In genomic region chr8:109957167-109958028, GRCm38 (mm10) we compare ENCODE assay signal across 8 mouse cellular contexts. TPM values are rescaled to one million over a fixed set of nuclear protein-coding genes. Genes with fewer than 3 reads are reported as not detected.
A peak's percentile ranks its signal among the peaks of the same experiment; 100 is the strongest.
DNase-seq lines count a peak whose midpoint lies in the region; ATAC-seq lines count a peak whose summit lies in the region.

No protein-coding gene starts in this region.

- no peak overlapping the region for H3K27ac ChIP-seq in forebrain, embryonic 16.5 days (ENCODE audit: low read length)
- H3K27ac ChIP-seq in limb, embryonic 10.5 days: no peak overlapping the region
- no peak overlapping the region for H3K27ac ChIP-seq in neural tube, embryonic 14.5 days (ENCODE audit: low read depth, low read length)

- no peak overlapping the region for H3K9ac ChIP-seq in forebrain, embryonic 16.5 days (replicated peaks; ENCODE audit: low read depth, low read length)
- H3K9ac ChIP-seq in neural tube, embryonic 14.5 days (replicated peaks; ENCODE audit: low read depth, low read length): no peak overlapping the region

- H3K4me3 ChIP-seq in forebrain, embryonic 16.5 days (replicated peaks; ENCODE audit: low read length): no peak overlapping the region
- H3K4me3 ChIP-seq in limb, embryonic 10.5 days: peak overlapping the region; percentile 13; the same call in 1 of the 2 replicates
- no peak overlapping the region for H3K4me3 ChIP-seq in neural tube, embryonic 14.5 days (ENCODE audit: low read depth, low read length)

- H3K4me2 ChIP-seq in forebrain, embryonic 16.5 days (ENCODE audit: low read length): 0 out of 2 replicates have a peak overlapping the region, but pooled peaks have one; percentile 4
- H3K4me2 ChIP-seq in neural tube, embryonic 14.5 days (ENCODE audit: low read depth, low read length): no peak overlapping the region

- peaks cover 10% of the 10 kb centered on the region for H3K27me3 ChIP-seq in forebrain, embryonic 16.5 days (replicated peaks; ENCODE audit: control insufficient read depth, insufficient read depth, low read length)
- H3K27me3 ChIP-seq in limb, embryonic 10.5 days (ENCODE audit: low read depth, poor library complexity, severe bottlenecking): peaks cover 92% of the 10 kb centered on the region
- H3K27me3 ChIP-seq in neural tube, embryonic 14.5 days (ENCODE audit: control insufficient read depth, insufficient read depth, low read length): peaks cover 9% of the 10 kb centered on the region

- peak; percentile 82 to 84 for DNase-seq in B cell, adult 2 months
- DNase-seq in MEL-GATA-1-ER (ENCODE audit: extremely low read depth, low read depth): peak; percentile 15
- DNase-seq in limb, embryonic 10.5 days (ENCODE audit: low spot score): peak; percentile 50
- no peak for DNase-seq in cerebellum, adult 11 months
- no peak for DNase-seq in adrenal gland, postnatal 25 days
- no peak for DNase-seq in urinary bladder, postnatal 10 days (ENCODE audit: low spot score)

- WGBS in forebrain, embryonic 16.5 days: 4% methylated on average over 16 of the region's 16 CpGs
- 9% methylated on average over 16 of the region's 16 CpGs for WGBS in limb, embryonic 10.5 days
- WGBS in neural tube, embryonic 14.5 days: 6% methylated on average over 16 of the region's 16 CpGs

- H3K9me3 ChIP-seq in forebrain, embryonic 16.5 days (ENCODE audit: control insufficient read depth, low read length): no peaks in the 10 kb centered on the region
- H3K9me3 ChIP-seq in limb, embryonic 10.5 days (replicated peaks): no peaks in the 10 kb centered on the region
- no peaks in the 10 kb centered on the region for H3K9me3 ChIP-seq in neural tube, embryonic 14.5 days (ENCODE audit: control insufficient read depth, low read length)

- H3K4me1 ChIP-seq in forebrain, embryonic 16.5 days (replicated peaks; ENCODE audit: control insufficient read depth, insufficient read depth, low read length): peaks cover 20% of the 10 kb centered on the region
- peaks cover 23% of the 10 kb centered on the region for H3K4me1 ChIP-seq in limb, embryonic 10.5 days
- peaks cover 13% of the 10 kb centered on the region for H3K4me1 ChIP-seq in neural tube, embryonic 14.5 days (ENCODE audit: control insufficient read depth, insufficient read depth, low read length)

- H3K36me3 ChIP-seq in forebrain, embryonic 16.5 days (ENCODE audit: control insufficient read depth, insufficient read depth): no peaks in the 10 kb centered on the region
- H3K36me3 ChIP-seq in limb, embryonic 10.5 days: no peaks in the 10 kb centered on the region
- H3K36me3 ChIP-seq in neural tube, embryonic 14.5 days (ENCODE audit: control insufficient read depth, insufficient read depth, low read length): no peaks in the 10 kb centered on the region

- ATAC-seq in forebrain, embryonic 16.5 days: 0 out of 2 replicates have a peak, but pooled peaks have one; percentile 30
- ATAC-seq in neural tube, embryonic 14.5 days (ENCODE audit: low read depth): 0 out of 2 replicates have a peak, but pooled peaks have one; percentile 19

RNA-seq across cellular contexts. Expression of gene Marveld3, which starts 4.6 kb away (rescaled TPM):
- 1.1 and 2.4 TPM in 2 replicates for polyA plus RNA-seq in forebrain, embryonic 16.5 days (2015; fragmentation: Nextera tagmentation; extraction: Ambion mirVana)
- 0.39 and 0.89 TPM in 2 replicates for polyA plus RNA-seq in limb, embryonic 10.5 days (2016; fragmentation: Nextera tagmentation; extraction: Ambion mirVana)
- polyA plus RNA-seq in neural tube, embryonic 14.5 days (2014; fragmentation: Nextera tagmentation; extraction: Ambion mirVana): 1.0 and 1.1 TPM in 2 replicates
- total RNA-seq in adrenal gland, postnatal 25 days (2021): not detected in 2 replicates

RNA-seq across cellular contexts. Expression of gene Tat, which starts 32.8 kb away (rescaled TPM):
- polyA plus RNA-seq in forebrain, embryonic 16.5 days (2015; fragmentation: Nextera tagmentation; extraction: Ambion mirVana): 0.14 TPM in 1 of 2 replicates, not detected in the other
- polyA plus RNA-seq in limb, embryonic 10.5 days (2016; fragmentation: Nextera tagmentation; extraction: Ambion mirVana): not detected in 2 replicates
- not detected in 2 replicates for polyA plus RNA-seq in neural tube, embryonic 14.5 days (2014; fragmentation: Nextera tagmentation; extraction: Ambion mirVana)
- 6.9 TPM in 1 of 2 replicates, not detected in the other for total RNA-seq in adrenal gland, postnatal 25 days (2021)

Comparison
In these comparisons a context has a peak if more than half of its experiments do, and no peak if none do; other contexts are left out.
1. DNase-seq: peak in B cell, adult 2 months (2 of 2), MEL-GATA-1-ER (single experiment) and limb, embryonic 10.5 days (single experiment); none in cerebellum, adult 11 months (single experiment), adrenal gland, postnatal 25 days (single experiment) and urinary bladder, postnatal 10 days (single experiment).